Mouse (Mus musculus): ENCODE data around the gene Chac1.

Chac1 gene

DNA sequence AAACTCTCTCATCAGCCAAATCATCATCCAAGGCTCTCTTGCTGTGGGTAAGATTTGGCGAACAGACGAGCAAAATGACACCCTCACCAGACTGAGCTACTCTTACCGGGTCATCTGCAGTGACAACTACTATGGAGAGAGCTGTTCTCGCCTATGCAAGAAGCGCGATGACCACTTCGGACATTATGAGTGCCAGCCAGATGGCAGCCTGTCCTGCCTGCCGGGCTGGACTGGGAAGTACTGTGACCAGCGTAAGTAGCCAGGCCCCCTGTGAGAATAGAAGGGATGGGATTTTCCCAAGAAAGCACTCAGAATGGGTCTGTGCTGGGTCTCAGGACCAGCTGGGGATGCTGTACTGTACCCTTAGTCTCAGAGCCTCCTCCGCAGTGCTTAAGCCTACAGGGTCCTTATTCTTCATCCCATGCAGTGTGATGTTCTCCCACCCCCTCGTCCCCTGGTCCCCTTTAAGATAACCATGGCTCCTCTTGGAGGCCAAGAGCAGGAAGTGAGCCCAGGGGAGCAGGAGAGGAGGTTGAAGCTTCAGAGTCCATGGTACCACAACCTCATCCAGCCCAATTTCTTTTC lies 23.0 kb upstream of the Chac1 start:
- no peak for DNase-seq (ENCODE audit: extremely low read depth, low read depth, low spot score)

GRCm38 (mm10) chr2:119328546-119328945 lies 22.5 kb upstream of the Chac1 start:
- no peak for DNase-seq (ENCODE audit: extremely low read depth, low read depth, low spot score)

GRCm38 (mm10) chr2:119329123-119329817 lies 21.8 kb upstream of the Chac1 start:
- DNase-seq (ENCODE audit: extremely low read depth, low read depth, low spot score), result no peak

GRCm38 (mm10) chr2:119330795-119331194 lies 20.2 kb upstream of the Chac1 start:
- no peak for DNase-seq (ENCODE audit: extremely low read depth, low read depth, low spot score)

DNA sequence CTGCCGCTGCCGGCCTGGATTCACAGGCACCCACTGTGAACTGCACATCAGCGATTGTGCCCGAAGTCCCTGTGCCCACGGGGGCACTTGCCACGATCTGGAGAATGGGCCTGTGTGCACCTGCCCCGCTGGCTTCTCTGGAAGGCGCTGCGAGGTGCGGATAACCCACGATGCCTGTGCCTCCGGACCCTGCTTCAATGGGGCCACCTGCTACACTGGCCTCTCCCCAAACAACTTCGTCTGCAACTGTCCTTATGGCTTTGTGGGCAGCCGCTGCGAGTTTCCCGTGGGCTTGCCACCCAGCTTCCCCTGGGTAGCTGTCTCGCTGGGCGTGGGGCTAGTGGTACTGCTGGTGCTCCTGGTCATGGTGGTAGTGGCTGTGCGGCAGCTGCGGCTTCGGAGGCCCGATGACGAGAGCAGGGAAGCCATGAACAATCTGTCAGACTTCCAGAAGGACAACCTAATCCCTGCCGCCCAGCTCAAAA lies 18.8 kb upstream of the Chac1 start:
- no peak for DNase-seq (ENCODE audit: extremely low read depth, low read depth, low spot score)

GRCm38 (mm10) chr2:119334135-119334534 lies 16.9 kb upstream of the Chac1 start:
- no peak for DNase-seq (ENCODE audit: extremely low read depth, low read depth, low spot score)

DNA sequence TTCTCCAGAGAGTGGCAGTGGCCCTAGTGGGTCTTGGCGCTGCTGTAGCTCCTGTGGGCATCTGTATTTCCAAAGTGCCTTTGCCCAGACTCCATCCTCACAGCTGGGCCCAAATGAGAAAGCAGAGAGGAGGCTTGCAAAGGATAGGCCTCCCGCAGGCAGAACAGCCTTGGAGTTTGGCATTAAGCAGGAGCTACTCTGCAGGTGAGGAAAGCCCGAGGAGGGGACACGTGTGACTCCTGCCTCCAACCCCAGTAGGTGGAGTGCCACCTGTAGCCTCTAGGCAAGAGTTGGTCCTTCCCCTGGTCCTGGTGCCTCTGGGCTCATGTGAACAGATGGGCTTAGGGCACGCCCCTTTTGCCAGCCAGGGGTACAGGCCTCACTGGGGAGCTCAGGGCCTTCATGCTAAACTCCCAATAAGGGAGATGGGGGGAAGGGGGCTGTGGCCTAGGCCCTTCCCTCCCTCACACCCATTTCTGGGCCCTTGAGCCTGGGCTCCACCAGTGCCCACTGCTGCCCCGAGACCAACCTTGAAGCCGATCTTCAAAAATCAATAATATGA lies 16.0 kb upstream of the Chac1 start:
- DNase-seq (ENCODE audit: extremely low read depth, low read depth, low spot score), result no peak

DNA sequence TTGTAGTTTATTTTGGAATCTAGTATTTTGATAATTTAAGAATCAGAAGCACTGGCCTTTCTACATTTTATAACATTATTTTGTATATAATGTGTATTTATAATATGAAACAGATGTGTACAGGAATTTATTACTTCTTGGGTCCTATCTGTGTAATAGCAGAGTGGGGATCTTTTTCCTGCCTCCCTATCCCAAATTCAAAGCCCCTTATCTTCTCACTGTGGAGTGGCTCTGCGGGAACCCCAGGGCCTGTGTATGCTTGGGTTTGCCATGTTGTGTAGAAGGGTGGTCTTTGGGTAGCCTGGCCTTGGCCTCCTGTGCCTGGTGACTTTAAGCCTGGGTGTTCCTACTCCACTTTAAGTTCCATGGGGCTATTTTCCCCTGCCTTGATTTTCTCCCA lies 15.5 kb upstream of the Chac1 start:
- no peak for DNase-seq (ENCODE audit: extremely low read depth, low read depth, low spot score)

GRCm38 (mm10) chr2:119336002-119336401 lies 15.0 kb upstream of the Chac1 start:
- DNase-seq (ENCODE audit: extremely low read depth, low read depth, low spot score), result no peak

- no peak for DNase-seq (ENCODE audit: extremely low read depth, low read depth, low spot score)
These were observed 14.6 kb upstream of the Chac1 start for GRCm38 (mm10) chr2:119336470-119336869.

DNA sequence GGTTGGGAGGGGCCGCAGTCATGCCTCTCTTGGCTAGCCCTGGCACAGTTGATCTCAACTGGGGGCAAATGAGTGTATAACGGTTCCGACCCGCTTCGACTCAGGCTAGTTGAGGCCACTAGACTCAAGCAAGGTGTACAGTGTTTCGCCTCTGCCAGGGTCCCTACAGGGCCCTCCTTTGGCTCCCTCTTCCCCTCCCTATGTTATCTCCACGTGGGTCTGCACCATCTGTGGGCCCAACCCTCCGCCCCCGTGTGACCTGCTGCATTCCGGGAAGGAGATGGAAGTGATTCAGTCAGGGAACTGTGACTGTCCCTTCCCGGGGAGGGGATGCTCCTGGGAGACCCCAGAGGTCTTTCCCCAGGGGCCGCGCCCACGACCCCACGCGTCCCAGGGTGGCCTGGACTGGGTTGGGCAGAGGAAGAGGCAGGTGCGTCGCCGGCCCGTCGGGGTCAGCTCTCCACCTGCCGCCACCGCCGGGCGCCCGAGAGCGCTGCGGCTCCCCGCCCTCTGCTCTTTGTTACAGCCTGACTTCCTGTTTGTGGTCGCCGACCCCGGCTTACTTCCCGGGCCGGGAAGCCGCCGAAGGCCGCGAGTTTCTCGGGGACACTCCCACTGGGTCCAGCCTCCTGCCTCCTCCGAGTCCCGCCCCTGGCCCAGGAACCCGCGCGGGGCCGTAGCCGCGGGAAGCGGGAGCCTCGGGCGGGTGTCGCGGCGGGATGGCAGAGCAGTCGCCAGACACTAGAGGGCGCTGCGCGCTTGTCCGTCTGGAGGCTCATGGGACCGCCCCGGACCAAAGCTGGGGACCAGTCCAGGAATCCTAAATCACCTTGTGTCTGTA lies 13.4 kb upstream of the Chac1 start:
- no peak for DNase-seq (ENCODE audit: extremely low read depth, low read depth, low spot score)

DNA sequence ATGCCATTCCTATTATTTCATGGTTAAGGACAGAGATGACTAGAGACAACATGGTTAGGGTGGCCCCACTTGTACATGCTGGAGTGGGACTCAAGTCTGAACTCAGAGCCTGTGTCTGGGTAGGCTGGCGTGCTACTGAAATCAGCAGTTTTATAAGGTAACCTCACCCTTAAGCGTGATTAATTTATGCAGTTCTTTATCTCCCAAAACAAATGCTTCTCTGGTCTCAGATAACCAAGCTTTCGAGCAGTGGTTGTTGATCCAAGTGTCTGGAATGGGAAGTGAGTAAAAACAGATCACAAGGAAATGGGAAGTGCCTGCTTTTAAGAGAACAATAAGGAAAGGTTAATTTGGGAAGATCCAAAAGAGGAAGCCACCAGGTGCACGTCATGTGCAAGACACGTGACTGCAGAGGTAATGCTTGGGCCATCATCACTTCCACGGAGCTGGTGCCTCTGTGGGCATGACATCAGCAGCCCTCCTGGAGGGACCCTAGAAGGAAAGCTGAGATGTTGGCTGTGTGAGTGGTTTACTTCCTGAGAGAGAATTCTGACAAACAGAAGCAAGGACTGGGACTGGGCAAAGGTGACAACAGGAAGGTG lies 6.4 kb upstream of the Chac1 start:
- DNase-seq (ENCODE audit: extremely low read depth, low read depth, low spot score), result no peak

DNA sequence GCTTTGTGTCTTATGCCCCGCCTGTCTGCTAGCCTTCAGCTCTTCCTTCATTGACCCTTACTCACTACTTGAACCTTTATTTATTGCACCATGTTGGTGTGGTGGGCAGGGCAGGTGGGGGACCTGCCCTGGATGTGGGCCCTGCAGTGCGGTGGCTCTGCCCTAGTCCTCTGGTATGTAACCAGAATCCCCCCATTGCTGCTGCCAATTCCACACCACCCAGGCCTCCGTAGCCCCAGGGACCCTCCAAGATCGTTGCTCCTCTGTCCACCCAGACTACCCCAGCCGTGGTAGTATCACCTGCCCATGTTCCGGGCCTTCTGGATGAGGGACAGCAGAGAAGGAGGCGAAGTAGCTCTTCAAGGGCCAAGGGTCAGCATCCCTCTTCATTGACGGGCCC lies 2.7 kb downstream of the Chac1 start:
- no peak for DNase-seq (ENCODE audit: extremely low read depth, low read depth, low spot score)

GRCm38 (mm10) chr2:119355089-119355488 lies 4.1 kb downstream of the Chac1 start:
- no peak for DNase-seq (ENCODE audit: extremely low read depth, low read depth, low spot score)

DNA sequence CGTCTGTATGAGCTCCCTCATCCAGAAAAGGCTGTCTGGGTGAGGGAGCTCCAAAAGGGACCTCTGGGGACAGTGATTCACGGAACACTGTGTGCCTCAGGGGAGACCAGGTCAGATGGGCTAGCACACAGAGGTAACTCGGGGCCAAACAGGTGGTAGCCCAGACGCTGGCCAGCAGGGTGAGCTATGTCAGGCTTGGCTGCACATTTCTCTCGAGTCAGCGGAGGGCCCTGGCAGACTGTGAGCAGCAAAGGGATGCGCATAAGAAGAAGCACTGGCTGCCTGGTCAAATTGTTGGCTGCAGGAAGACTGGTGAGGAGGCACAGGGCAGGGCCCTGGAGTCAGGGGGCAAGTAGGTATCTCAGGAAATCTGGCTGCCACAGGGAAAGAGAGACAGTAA lies 4.6 kb downstream of the Chac1 start:
- no peak for DNase-seq (ENCODE audit: extremely low read depth, low read depth, low spot score)

GRCm38 (mm10) chr2:119356310-119356709 lies 5.3 kb downstream of the Chac1 start:
- DNase-seq (ENCODE audit: extremely low read depth, low read depth, low spot score), result no peak

DNA sequence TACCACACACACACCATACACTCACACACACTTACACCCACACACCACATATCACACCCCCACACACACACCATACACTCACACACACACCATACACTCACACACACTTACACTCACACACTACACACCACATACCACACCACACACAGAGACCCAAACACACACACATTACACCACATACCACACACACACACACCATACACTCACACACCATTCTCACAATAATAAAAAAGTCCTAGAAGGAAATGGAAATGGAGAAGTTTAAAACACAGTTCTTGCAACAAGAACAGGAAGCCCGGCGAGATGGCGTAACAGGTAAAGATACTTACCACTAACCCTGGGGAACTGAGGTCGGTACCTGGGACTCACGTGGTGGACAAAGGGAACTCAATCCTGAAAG lies 5.8 kb downstream of the Chac1 start:
- DNase-seq (ENCODE audit: extremely low read depth, low read depth, low spot score), result no peak

DNA sequence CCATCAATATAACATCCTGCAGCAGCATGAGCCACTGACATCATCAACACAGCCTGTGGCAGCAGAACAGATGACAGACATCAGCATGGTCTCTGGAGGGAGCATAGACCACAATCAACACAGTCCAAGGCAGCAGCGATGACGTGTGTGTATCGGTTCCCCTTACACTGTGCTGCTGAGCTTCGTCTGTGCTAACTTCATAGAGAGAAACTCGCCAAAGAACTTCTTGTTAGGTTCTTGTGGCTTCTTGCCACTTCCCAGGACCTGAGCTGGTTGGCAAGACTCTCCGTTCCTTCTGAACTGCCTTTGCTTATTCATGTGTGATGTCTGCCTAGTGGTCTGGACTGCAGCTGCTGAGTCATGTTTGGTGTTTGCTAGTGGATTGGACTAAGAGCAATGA lies 7.2 kb downstream of the Chac1 start:
- no peak for DNase-seq (ENCODE audit: extremely low read depth, low read depth, low spot score)

DNA sequence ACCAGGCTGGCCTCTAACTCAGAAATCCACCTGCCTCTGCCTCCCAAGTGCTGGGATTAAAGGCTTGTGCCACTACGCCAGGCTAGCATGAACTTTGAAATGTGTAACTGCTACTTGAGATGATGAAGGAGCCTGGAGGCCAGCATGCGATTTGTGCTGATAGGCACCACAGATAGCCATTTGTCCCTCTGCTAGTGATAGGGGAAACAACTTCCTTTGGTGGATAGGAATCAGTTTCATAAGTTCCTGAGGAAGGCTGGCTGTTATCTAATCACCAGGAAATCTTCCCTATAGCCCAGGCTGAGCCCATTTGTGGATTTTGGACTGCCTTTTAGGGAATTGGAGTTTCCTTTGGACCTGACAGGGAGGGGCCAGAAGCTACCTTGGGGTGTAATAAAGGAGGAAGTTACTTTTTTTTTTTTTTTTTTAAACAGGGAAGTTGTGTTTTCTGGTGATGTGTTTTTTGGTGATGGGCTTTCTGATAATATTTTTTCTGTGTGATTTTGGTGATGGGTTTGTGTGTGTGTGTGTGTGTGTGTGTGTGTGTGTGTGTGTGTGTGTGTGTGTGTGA lies 8.8 kb downstream of the Chac1 start:
- DNase-seq (ENCODE audit: extremely low read depth, low read depth, low spot score), result no peak

DNA sequence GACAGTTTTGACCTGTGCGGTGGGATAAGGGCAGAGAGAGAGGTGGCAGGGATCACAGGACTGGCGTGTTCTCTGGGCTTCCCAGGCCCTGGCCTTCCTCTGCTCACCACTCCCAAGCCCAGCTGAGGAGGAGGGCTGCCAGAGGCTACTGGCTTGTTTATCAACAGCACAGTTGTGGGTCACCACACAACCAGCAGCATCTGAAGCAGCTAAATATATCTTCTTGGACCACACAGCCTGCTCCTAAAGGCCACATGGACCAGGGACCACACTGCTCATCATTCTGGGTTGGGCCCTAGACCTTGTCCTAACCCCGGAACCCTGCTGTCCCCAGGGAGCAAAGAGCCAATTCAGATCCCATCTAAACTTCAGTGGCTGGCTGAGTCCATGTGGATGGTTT lies 13.9 kb downstream of the Chac1 start:
- DNase-seq (ENCODE audit: extremely low read depth, low read depth, low spot score), result no peak

GRCm38 (mm10) chr2:119367346-119367745 lies 16.3 kb downstream of the Chac1 start:
- DNase-seq (ENCODE audit: extremely low read depth, low read depth, low spot score), result no peak
